Mouse (Mus musculus) cortical plate, adult 2 months (tissue): ENCODE data around the gene Hist1h2ac.

Source experiments
- CTCF ChIP-seq: fragments of 200-500 bp; IDR thresholded peaks from 2 replicates; pipeline ENCODE4 v1.5.1; 2011; ENCODE audit warnings: mild to moderate bottlenecking, control low read depth, low read length; ENCODE audit not compliant: insufficient read depth; ENCODE audit errors: extremely low read depth
- POLR2A ChIP-seq: fragments of 200-500 bp; IDR thresholded peaks from 2 replicates; pipeline ENCODE4 v1.6.1; 2011; ENCODE audit warnings: mild to moderate bottlenecking, low read length, control low read depth; ENCODE audit not compliant: insufficient read depth; ENCODE audit errors: extremely low read depth

- no peak for TF ChIP-seq CTCF
- no peak for TF ChIP-seq POLR2A
These were observed 21.2 kb downstream of the Hist1h2ac start for GRCm38 (mm10) chr13:23662536-23662935.
